ENCODE assay signal across 20 mouse cellular contexts in genomic region chr8:122288344-122288743, GRCm38 (mm10). TPM values are rescaled to one million over a fixed set of nuclear protein-coding genes. Genes with fewer than 3 reads are reported as not detected.
DNase-seq lines count a peak whose midpoint lies in the region; ATAC-seq and TF ChIP-seq lines count a peak whose summit lies in the region.
"Had no signal": no experiment of that assay in that cellular context is flagged by ENCODE, and none has a peak within 500 bp of the region (broad histone marks: within the 10 kb centered on the region; RNA-seq: fewer than 3 reads in every experiment).

No protein-coding gene starts in this region.

- no peak overlapping the region for H3K4me3 ChIP-seq in cerebellum, adult 2 months (replicated peaks; ENCODE audit: insufficient read depth, low read depth, low read length)
- H3K4me3 ChIP-seq in heart, embryonic 13.5 days: no peak overlapping the region; the same call in 1 of the 2 replicates
- H3K4me3 ChIP-seq in midbrain, embryonic 10.5 days: no peak overlapping the region
- H3K4me3 ChIP-seq in midbrain, postnatal 0 days (ENCODE audit: low read depth, low read length): no peak overlapping the region
- H3K4me3 ChIP-seq in liver, postnatal 0 days (ENCODE audit: low read depth, low read length): no peak overlapping the region
- H3K4me3 ChIP-seq: forebrain, embryonic 13.5 days; hindbrain, embryonic 13.5 days; limb, embryonic 12.5 days had no signal

- TF ChIP-seq EP300 in liver, postnatal 0 days (IDR thresholded peaks at IDR 0.05; ENCODE audit: low read depth): no peak

- WGBS in cerebellum, adult 2 months: 46% methylated on average over 3 of the region's 3 CpGs
- WGBS in heart, embryonic 13.5 days: 65% methylated on average over 3 of the region's 3 CpGs
- WGBS in midbrain, embryonic 10.5 days: 83% methylated on average over 3 of the region's 3 CpGs
- 71% methylated on average over 3 of the region's 3 CpGs for WGBS in midbrain, postnatal 0 days
- WGBS in liver, postnatal 0 days (ENCODE audit: insufficient replicate concordance): 55% methylated on average over 3 of the region's 3 CpGs

- H3K9ac ChIP-seq in heart, embryonic 13.5 days: peak overlapping the region; percentile 65
- no peak overlapping the region for H3K9ac ChIP-seq in midbrain, postnatal 0 days (replicated peaks; ENCODE audit: low read length, poor library complexity, severe bottlenecking)
- peak overlapping the region; percentile 45; the same call in 1 of the 2 replicates for H3K9ac ChIP-seq in liver, postnatal 0 days (replicated peaks)
- H3K9ac ChIP-seq: forebrain, embryonic 13.5 days; hindbrain, embryonic 13.5 days; limb, embryonic 12.5 days had no signal

- H3K4me2 ChIP-seq in heart, embryonic 13.5 days: peak overlapping the region; percentile 90; the same call in 1 of the 2 replicates
- H3K4me2 ChIP-seq in midbrain, postnatal 0 days (ENCODE audit: low read depth, low read length, poor library complexity, severe bottlenecking): no peak overlapping the region
- peak overlapping the region; percentile 97 for H3K4me2 ChIP-seq in liver, postnatal 0 days (ENCODE audit: low read depth, low read length)
- H3K4me2 ChIP-seq: forebrain, embryonic 13.5 days; hindbrain, embryonic 13.5 days; limb, embryonic 12.5 days had no signal

- no peak for ATAC-seq in heart, embryonic 13.5 days (ENCODE audit: extremely low read depth, insufficient number of reproducible peaks, low FRiP score, low TSS enrichment)
- ATAC-seq in midbrain, postnatal 0 days (ENCODE audit: low FRiP score): no peak
- no peak for ATAC-seq in liver, postnatal 0 days
- ATAC-seq: forebrain, embryonic 13.5 days; inflammation-experienced regulatory T-cells, adult 6 months; midbrain, embryonic 16.5 days had no signal

- H3K27ac ChIP-seq in cerebellum, adult 2 months (ENCODE audit: insufficient read depth, low read length): no peak overlapping the region
- H3K27ac ChIP-seq in heart, embryonic 13.5 days (replicated peaks): peak overlapping the region; percentile 45
- H3K27ac ChIP-seq in midbrain, embryonic 10.5 days (replicated peaks): 0 out of 2 replicates have a peak overlapping the region, but pooled peaks have one; percentile 19
- no peak overlapping the region for H3K27ac ChIP-seq in midbrain, postnatal 0 days (ENCODE audit: low read depth, low read length)
- H3K27ac ChIP-seq in liver, postnatal 0 days (ENCODE audit: low read depth): peak overlapping the region; percentile 93; the same call in 1 of the 2 replicates
- H3K27ac ChIP-seq: forebrain, embryonic 13.5 days; hindbrain, embryonic 13.5 days; limb, embryonic 12.5 days had no signal

- no peaks in the 10 kb centered on the region for H3K9me3 ChIP-seq in heart, embryonic 13.5 days
- H3K9me3 ChIP-seq in midbrain, embryonic 10.5 days (replicated peaks): no peaks in the 10 kb centered on the region
- no peaks in the 10 kb centered on the region for H3K9me3 ChIP-seq in midbrain, postnatal 0 days (ENCODE audit: low read length)
- H3K9me3 ChIP-seq in liver, postnatal 0 days (ENCODE audit: low read length): no peaks in the 10 kb centered on the region
- H3K9me3 ChIP-seq: forebrain, embryonic 13.5 days; hindbrain, embryonic 13.5 days; limb, embryonic 12.5 days had no signal

- TF ChIP-seq POLR2A in cerebellum, adult 2 months (IDR thresholded peaks at IDR 0.05; ENCODE audit: borderline replicate concordance, insufficient read depth, low read length): no peak

- peaks cover 36% of the 10 kb centered on the region for H3K36me3 ChIP-seq in heart, embryonic 13.5 days
- H3K36me3 ChIP-seq in midbrain, embryonic 10.5 days: no peaks in the 10 kb centered on the region
- no peaks in the 10 kb centered on the region for H3K36me3 ChIP-seq in midbrain, postnatal 0 days (ENCODE audit: insufficient read depth, low read length)
- H3K36me3 ChIP-seq in liver, postnatal 0 days (replicated peaks; ENCODE audit: insufficient read depth, low read length): peaks cover 46% of the 10 kb centered on the region
- H3K36me3 ChIP-seq: hindbrain, embryonic 13.5 days; limb, embryonic 12.5 days had no signal

- peak; percentile 25 for DNase-seq in cerebellum, adult 9-11 months
- DNase-seq in cerebellum, adult 2 months: no peak
- no peak for DNase-seq in heart, postnatal 4 days
- no peak for DNase-seq in midbrain, embryonic 10.5 days (ENCODE audit: low spot score)
- DNase-seq in midbrain, postnatal 0 days (ENCODE audit: low spot score): no peak
- DNase-seq in liver, postnatal 0 days: no peak
- no peak for DNase-seq in yolk sac, embryonic 10.5 days (ENCODE audit: low spot score)
- DNase-seq: adrenal gland, postnatal 25 days; gastrocnemius, postnatal 10 days; kidney, adult 18-20 months; kidney, postnatal 4 days; lung, adult 2 months; right cerebral cortex, postnatal 4 days; thymus, adult 2 months had no signal

- TF ChIP-seq CTCF in cerebellum, adult 2 months (IDR thresholded peaks at IDR 0.05; ENCODE audit: borderline replicate concordance, insufficient read depth, low read depth, low read length): no peak
- TF ChIP-seq CTCF in midbrain, postnatal 0 days (IDR thresholded peaks at IDR 0.05): no peak
- no peak for TF ChIP-seq CTCF in liver, postnatal 0 days (IDR thresholded peaks at IDR 0.05; ENCODE audit: low read depth)

- peaks cover 44% of the 10 kb centered on the region for H3K4me1 ChIP-seq in cerebellum, adult 2 months (ENCODE audit: control insufficient read depth, insufficient read depth, low read length)
- peaks cover 100% of the 10 kb centered on the region for H3K4me1 ChIP-seq in heart, embryonic 13.5 days
- peaks cover 85% of the 10 kb centered on the region for H3K4me1 ChIP-seq in midbrain, embryonic 10.5 days
- peaks cover 10% of the 10 kb centered on the region; the same call in 1 of the 2 replicates for H3K4me1 ChIP-seq in midbrain, postnatal 0 days (ENCODE audit: insufficient read depth, low read length)
- H3K4me1 ChIP-seq in liver, postnatal 0 days (ENCODE audit: insufficient read depth): peaks cover 84% of the 10 kb centered on the region

- no peaks in the 10 kb centered on the region for H3K27me3 ChIP-seq in cerebellum, adult 2 months (ENCODE audit: control insufficient read depth, insufficient read depth, low read length)
- no peaks in the 10 kb centered on the region for H3K27me3 ChIP-seq in heart, embryonic 13.5 days (replicated peaks)
- H3K27me3 ChIP-seq in midbrain, embryonic 10.5 days (ENCODE audit: low read depth, poor library complexity, severe bottlenecking): peaks cover 57% of the 10 kb centered on the region
- H3K27me3 ChIP-seq in midbrain, postnatal 0 days (ENCODE audit: insufficient read depth, low read length): peaks cover 12% of the 10 kb centered on the region; the same call in 1 of the 2 replicates
- H3K27me3 ChIP-seq in liver, postnatal 0 days (ENCODE audit: insufficient read depth, low read length): no peaks in the 10 kb centered on the region

RNA-seq across cellular contexts. Expression of gene Zfpm1, which starts 6.4 kb away (rescaled TPM):
- 19.6 and 20.1 TPM in 2 replicates for polyA plus RNA-seq in cerebellum, adult 2 months (2012; rRNA removed)
- polyA plus RNA-seq in heart, embryonic 13.5 days (2015; fragmentation: Nextera tagmentation; extraction: Ambion mirVana): 3.8 TPM in 2 replicates
- total RNA-seq in heart, postnatal 4 days (2021): 10 to 100 TPM; 45.7 to 47.0 TPM
- 1.3 and 1.5 TPM in 2 replicates for polyA plus RNA-seq in midbrain, embryonic 10.5 days (2016; fragmentation: Nextera tagmentation; extraction: Ambion mirVana)
- 19.6 and 28.6 TPM in 2 replicates for total RNA-seq in midbrain, postnatal 0 days (2014; rRNA removed)
- 1.2 TPM in 2 replicates for polyA plus RNA-seq in midbrain, postnatal 0 days (2015; fragmentation: Nextera tagmentation; extraction: Ambion mirVana)
- polyA plus RNA-seq in liver, postnatal 0 days (2015; fragmentation: Nextera tagmentation; extraction: Ambion mirVana): 5.7 and 6.9 TPM in 2 replicates

Comparison
In these comparisons a context has a peak if more than half of its experiments do, and no peak if none do; other contexts are left out.
1. H3K27ac ChIP-seq: peak in heart, embryonic 13.5 days (single experiment), midbrain, embryonic 10.5 days (single experiment) and liver, postnatal 0 days (single experiment); none in cerebellum, adult 2 months (single experiment) and midbrain, postnatal 0 days (single experiment).